ENCODE assay signal across 24 mouse cellular contexts in the genomic region with DNA sequence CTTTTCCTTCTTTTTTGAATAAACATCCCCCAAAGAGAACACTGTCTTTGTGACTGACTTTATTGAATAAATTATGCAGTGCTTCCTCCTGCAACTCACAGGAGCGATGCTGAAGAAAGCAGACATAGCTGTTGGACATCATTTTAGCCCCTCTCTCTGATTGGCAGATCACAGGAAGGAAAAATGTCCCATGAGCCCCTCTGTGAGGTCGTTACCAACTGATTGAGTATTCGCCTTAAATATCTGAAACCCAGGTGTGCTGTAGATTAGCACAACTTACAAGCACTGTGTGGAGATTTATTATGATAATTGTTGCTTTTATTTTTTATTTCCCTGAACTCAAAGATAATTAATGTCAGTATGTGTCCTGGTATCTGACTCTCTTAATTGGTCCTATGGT.
DNase-seq lines count a peak whose midpoint lies in the region; ATAC-seq lines count a peak whose summit lies in the region.
"Had no signal": no experiment of that assay in that cellular context is flagged by ENCODE, and none has a peak within 500 bp of the region (broad histone marks: within the 10 kb centered on the region; RNA-seq: fewer than 3 reads in every experiment).

No protein-coding gene starts in this region.

- no peak overlapping the region for H3K4me2 ChIP-seq in embryonic facial prominence, embryonic 14.5 days (ENCODE audit: low read depth, low read length)
- no peak overlapping the region for H3K4me2 ChIP-seq in hindbrain, embryonic 12.5 days (replicated peaks)
- no peak overlapping the region for H3K4me2 ChIP-seq in hindbrain, embryonic 16.5 days (ENCODE audit: low read length)
- no peak overlapping the region for H3K4me2 ChIP-seq in neural tube, embryonic 13.5 days
- H3K4me2 ChIP-seq: embryonic facial prominence, embryonic 12.5 days; heart, embryonic 13.5 days; hindbrain, embryonic 15.5 days; intestine, embryonic 15.5 days had no signal

- H3K9me3 ChIP-seq in embryonic facial prominence, embryonic 14.5 days (ENCODE audit: control insufficient read depth, low read length): no peaks in the 10 kb centered on the region
- no peaks in the 10 kb centered on the region for H3K9me3 ChIP-seq in embryonic facial prominence, embryonic 10.5 days
- no peaks in the 10 kb centered on the region for H3K9me3 ChIP-seq in hindbrain, embryonic 12.5 days (replicated peaks)
- no peaks in the 10 kb centered on the region for H3K9me3 ChIP-seq in hindbrain, embryonic 16.5 days (ENCODE audit: control insufficient read depth, low read length)
- no peaks in the 10 kb centered on the region for H3K9me3 ChIP-seq in neural tube, embryonic 13.5 days
- H3K9me3 ChIP-seq: embryonic facial prominence, embryonic 12.5 days; heart, embryonic 10.5 days; heart, embryonic 13.5 days; hindbrain, embryonic 15.5 days; intestine, embryonic 15.5 days had no signal

- no peak overlapping the region for H3K27ac ChIP-seq in embryonic facial prominence, embryonic 14.5 days (replicated peaks; ENCODE audit: low read depth, low read length)
- H3K27ac ChIP-seq in embryonic facial prominence, embryonic 10.5 days (replicated peaks): no peak overlapping the region
- no peak overlapping the region for H3K27ac ChIP-seq in hindbrain, embryonic 12.5 days
- no peak overlapping the region for H3K27ac ChIP-seq in hindbrain, embryonic 16.5 days (ENCODE audit: low read depth, low read length)
- H3K27ac ChIP-seq in neural tube, embryonic 13.5 days (replicated peaks): no peak overlapping the region
- H3K27ac ChIP-seq: embryonic facial prominence, embryonic 12.5 days; heart, adult 2 months; heart, embryonic 10.5 days; heart, embryonic 13.5 days; hindbrain, embryonic 15.5 days; intestine, embryonic 15.5 days had no signal

- no peak overlapping the region for H3K9ac ChIP-seq in embryonic facial prominence, embryonic 14.5 days (ENCODE audit: low read depth, low read length)
- H3K9ac ChIP-seq in hindbrain, embryonic 12.5 days: no peak overlapping the region
- H3K9ac ChIP-seq in hindbrain, embryonic 16.5 days (ENCODE audit: low read depth, low read length): no peak overlapping the region
- H3K9ac ChIP-seq in neural tube, embryonic 13.5 days: no peak overlapping the region
- H3K9ac ChIP-seq: embryonic facial prominence, embryonic 12.5 days; heart, embryonic 13.5 days; hindbrain, embryonic 15.5 days; intestine, embryonic 15.5 days had no signal

- DNase-seq in embryonic facial prominence, embryonic 14.5 days (ENCODE audit: low spot score): no peak
- DNase-seq in embryonic facial prominence, embryonic 10.5 days (ENCODE audit: low spot score): no peak
- DNase-seq in neural tube, embryonic 10.5 days (ENCODE audit: extremely low spot score, low spot score): no peak
- DNase-seq: adrenal gland, adult 8-10 months; adrenal gland, postnatal 25 days; cerebellum, adult 18-20 months; cerebellum, adult 9-10 months; cerebellum, postnatal 14 days; gastrocnemius, postnatal 10 days; gastrocnemius, postnatal 36 days; heart, adult 2 months; heart, postnatal 14 days; heart, postnatal 4 days had no signal

- no peak overlapping the region for H3K4me3 ChIP-seq in embryonic facial prominence, embryonic 14.5 days (ENCODE audit: low read depth, low read length)
- H3K4me3 ChIP-seq in embryonic facial prominence, embryonic 10.5 days: no peak overlapping the region
- H3K4me3 ChIP-seq in hindbrain, embryonic 12.5 days: no peak overlapping the region
- H3K4me3 ChIP-seq in hindbrain, embryonic 16.5 days (ENCODE audit: low read length): no peak overlapping the region
- H3K4me3 ChIP-seq in neural tube, embryonic 13.5 days: no peak overlapping the region
- H3K4me3 ChIP-seq: embryonic facial prominence, embryonic 12.5 days; erythroblast, embryonic 14.5 days; heart, adult 2 months; heart, embryonic 10.5 days; heart, embryonic 13.5 days; hindbrain, embryonic 15.5 days; intestine, embryonic 15.5 days had no signal

- H3K27me3 ChIP-seq in embryonic facial prominence, embryonic 14.5 days (replicated peaks; ENCODE audit: control insufficient read depth, insufficient read depth, low read length): no peaks in the 10 kb centered on the region
- H3K27me3 ChIP-seq in embryonic facial prominence, embryonic 10.5 days (replicated peaks; ENCODE audit: low read depth, poor library complexity, severe bottlenecking): no peaks in the 10 kb centered on the region
- no peaks in the 10 kb centered on the region for H3K27me3 ChIP-seq in hindbrain, embryonic 12.5 days
- H3K27me3 ChIP-seq in hindbrain, embryonic 16.5 days (replicated peaks; ENCODE audit: control insufficient read depth, insufficient read depth, low read length): no peaks in the 10 kb centered on the region
- no peaks in the 10 kb centered on the region for H3K27me3 ChIP-seq in neural tube, embryonic 13.5 days
- H3K27me3 ChIP-seq: embryonic facial prominence, embryonic 12.5 days; heart, embryonic 13.5 days; hindbrain, embryonic 15.5 days; intestine, embryonic 15.5 days had no signal

- no peaks in the 10 kb centered on the region for H3K36me3 ChIP-seq in embryonic facial prominence, embryonic 14.5 days (ENCODE audit: control insufficient read depth, insufficient read depth, low read length)
- H3K36me3 ChIP-seq in embryonic facial prominence, embryonic 10.5 days (replicated peaks): no peaks in the 10 kb centered on the region
- no peaks in the 10 kb centered on the region for H3K36me3 ChIP-seq in hindbrain, embryonic 12.5 days
- no peaks in the 10 kb centered on the region for H3K36me3 ChIP-seq in hindbrain, embryonic 16.5 days (ENCODE audit: control insufficient read depth, insufficient read depth, low read length)
- no peaks in the 10 kb centered on the region for H3K36me3 ChIP-seq in neural tube, embryonic 13.5 days
- H3K36me3 ChIP-seq: embryonic facial prominence, embryonic 12.5 days; heart, embryonic 10.5 days; heart, embryonic 13.5 days; hindbrain, embryonic 15.5 days; intestine, embryonic 15.5 days had no signal

- ATAC-seq in embryonic facial prominence, embryonic 14.5 days (ENCODE audit: low read depth): peak; percentile 60; the same call in 1 of the 2 replicates
- 0 out of 2 replicates have a peak, but pooled peaks have one; percentile 19 for ATAC-seq in hindbrain, embryonic 12.5 days (ENCODE audit: low FRiP score)
- no peak for ATAC-seq in hindbrain, embryonic 16.5 days
- peak; percentile 40; the same call in 1 of the 2 replicates for ATAC-seq in neural tube, embryonic 13.5 days (ENCODE audit: low read depth)
- ATAC-seq: activated CD4-positive, CD25-positive, alpha-beta regulatory T cell, adult 4 months; forebrain, embryonic 16.5 days; intestine, embryonic 15.5 days had no signal

- H3K4me1 ChIP-seq in embryonic facial prominence, embryonic 14.5 days (ENCODE audit: control insufficient read depth, insufficient read depth, low read length): no peaks in the 10 kb centered on the region
- no peaks in the 10 kb centered on the region for H3K4me1 ChIP-seq in embryonic facial prominence, embryonic 10.5 days
- no peaks in the 10 kb centered on the region for H3K4me1 ChIP-seq in hindbrain, embryonic 12.5 days
- H3K4me1 ChIP-seq in hindbrain, embryonic 16.5 days (ENCODE audit: control insufficient read depth, insufficient read depth, low read depth, low read length): no peaks in the 10 kb centered on the region
- no peaks in the 10 kb centered on the region for H3K4me1 ChIP-seq in neural tube, embryonic 13.5 days (replicated peaks)
- H3K4me1 ChIP-seq: embryonic facial prominence, embryonic 12.5 days; heart, embryonic 10.5 days; heart, embryonic 13.5 days; hindbrain, embryonic 15.5 days; intestine, embryonic 15.5 days had no signal

- WGBS in embryonic facial prominence, embryonic 14.5 days: 65% methylated on average over 3 of the region's 3 CpGs
- WGBS in embryonic facial prominence, embryonic 10.5 days: 80% methylated on average over 3 of the region's 3 CpGs
- 71% methylated on average over 3 of the region's 3 CpGs for WGBS in hindbrain, embryonic 12.5 days
- WGBS in hindbrain, embryonic 16.5 days: 64% methylated on average over 3 of the region's 3 CpGs
- 60% methylated on average over 3 of the region's 3 CpGs for WGBS in neural tube, embryonic 13.5 days
